Mouse (Mus musculus) heart, postnatal 14 days (tissue): ENCODE data around the gene Urah. TPM values are rescaled to one million over a fixed set of nuclear protein-coding genes. Genes with fewer than 3 reads are reported as not detected.
A peak's percentile ranks its signal among the peaks of the same experiment; 100 is the strongest.

Experiments used
- DNase-seq, 2 experiments: peaks; one replicate each; pipeline ENCODE4 v3.0.0; 2021 to 2022
- intact Hi-C: fragments of 180-260 bp; cut with DNase I; formaldehyde crosslinking; loops from one replicate; pipeline ENCODE4 v1.15.1; 2025
- total RNA-seq, 2 experiments: library from RNA; stranded (reverse); gene quantifications; 2 replicates each; pipeline ENCODE4 v1.2.3; 2021

The Urah gene
- total RNA-seq, 2 experiments from 2014 or later: not detected

DNA sequence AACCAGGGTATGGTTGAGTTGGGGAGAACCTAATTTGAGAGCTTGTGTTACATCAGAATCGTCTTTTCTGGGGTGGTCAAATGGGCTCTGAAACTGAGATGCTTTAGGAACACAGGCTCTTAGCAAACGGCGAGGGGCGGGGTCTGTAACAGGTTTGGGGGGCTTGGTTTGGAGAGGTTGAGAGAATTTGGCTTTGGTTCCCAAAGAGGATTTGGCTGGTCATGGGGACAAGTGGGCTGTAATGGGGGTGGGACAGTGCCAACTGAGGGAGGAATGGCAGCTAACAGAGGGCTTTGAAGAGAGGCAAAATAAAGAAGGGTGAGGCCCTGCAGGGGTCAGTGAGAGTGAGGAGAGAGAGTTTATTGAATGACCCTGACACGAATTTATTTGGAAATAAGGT, 4.7 kb downstream of the Urah start:
- intact Hi-C loops: no loop called here
- DNase-seq: no peak

DNA sequence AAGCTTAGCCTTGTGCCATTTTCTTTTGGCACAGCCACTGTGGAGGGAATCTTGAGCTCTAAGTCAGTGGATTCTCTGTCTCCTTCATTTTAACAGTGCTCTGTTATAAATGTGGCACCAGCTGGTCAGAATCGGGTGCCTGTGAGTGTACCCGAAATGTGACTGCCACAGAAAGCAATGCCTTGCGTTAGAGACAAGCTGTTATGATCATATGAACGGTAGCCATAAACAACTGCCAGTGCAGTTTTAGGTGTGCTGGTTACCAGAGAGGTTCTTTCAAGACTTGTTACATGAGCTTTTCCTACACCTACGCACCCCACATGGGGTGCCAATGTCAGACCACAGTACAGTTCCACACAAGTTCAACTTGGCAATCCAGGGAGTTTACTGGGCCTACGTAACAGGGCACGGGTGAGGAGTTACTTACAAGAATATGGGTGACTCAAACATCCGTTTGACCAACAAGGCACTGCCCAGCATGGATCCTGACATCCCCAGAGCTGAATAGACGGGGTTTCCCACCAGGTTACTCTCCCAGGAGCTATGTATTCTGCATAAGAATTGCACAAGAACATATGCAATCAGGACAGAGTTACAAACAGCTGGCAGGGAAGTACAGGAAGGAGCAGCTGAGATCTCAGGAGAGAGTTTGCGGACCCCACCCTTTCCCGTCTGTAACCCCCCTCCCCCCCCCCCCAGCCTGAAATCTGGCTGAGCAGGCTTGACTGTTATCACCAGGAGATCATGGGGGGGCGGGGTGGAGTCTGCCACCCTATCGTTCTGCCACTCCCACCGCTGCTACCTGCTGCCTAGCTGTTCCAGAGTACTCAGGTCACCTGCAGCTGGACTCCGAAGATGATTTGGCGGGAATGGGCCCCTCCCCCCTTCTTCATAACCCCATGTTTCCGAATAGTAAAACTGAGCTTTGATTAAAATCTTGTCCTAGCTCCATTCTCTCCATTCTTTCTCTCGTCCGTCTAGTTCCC, 6.2 kb downstream of the Urah start:
- intact Hi-C loops: loop anchor here (10.0 kb wide), 1 partner anchor 524 kb away; no protein-coding TSS in a partner anchor
- DNase-seq: no peak

DNA sequence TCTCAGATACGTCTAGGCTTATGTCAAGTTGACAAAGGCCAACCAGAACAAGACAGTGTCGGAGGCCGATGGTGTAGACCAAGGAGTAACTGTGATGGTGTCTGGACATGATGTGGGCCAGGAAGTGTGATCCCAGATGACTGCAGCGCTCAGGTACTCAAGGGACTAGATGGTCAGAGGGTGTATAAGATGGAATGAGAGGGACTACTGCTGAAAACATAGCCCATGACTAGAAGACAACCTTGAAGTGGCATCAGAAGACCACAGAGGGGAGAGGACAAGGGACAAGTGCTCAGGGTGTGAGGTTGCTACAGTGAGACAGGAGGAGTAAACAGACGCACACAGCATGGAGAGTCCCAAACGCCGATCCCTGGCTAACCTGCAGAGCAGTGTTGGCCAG, 9.0 kb downstream of the Urah start:
- intact Hi-C loops: loop anchor here (10.0 kb wide), 1 partner anchor 521 kb away; no protein-coding TSS in a partner anchor
- no peak for DNase-seq

DNA sequence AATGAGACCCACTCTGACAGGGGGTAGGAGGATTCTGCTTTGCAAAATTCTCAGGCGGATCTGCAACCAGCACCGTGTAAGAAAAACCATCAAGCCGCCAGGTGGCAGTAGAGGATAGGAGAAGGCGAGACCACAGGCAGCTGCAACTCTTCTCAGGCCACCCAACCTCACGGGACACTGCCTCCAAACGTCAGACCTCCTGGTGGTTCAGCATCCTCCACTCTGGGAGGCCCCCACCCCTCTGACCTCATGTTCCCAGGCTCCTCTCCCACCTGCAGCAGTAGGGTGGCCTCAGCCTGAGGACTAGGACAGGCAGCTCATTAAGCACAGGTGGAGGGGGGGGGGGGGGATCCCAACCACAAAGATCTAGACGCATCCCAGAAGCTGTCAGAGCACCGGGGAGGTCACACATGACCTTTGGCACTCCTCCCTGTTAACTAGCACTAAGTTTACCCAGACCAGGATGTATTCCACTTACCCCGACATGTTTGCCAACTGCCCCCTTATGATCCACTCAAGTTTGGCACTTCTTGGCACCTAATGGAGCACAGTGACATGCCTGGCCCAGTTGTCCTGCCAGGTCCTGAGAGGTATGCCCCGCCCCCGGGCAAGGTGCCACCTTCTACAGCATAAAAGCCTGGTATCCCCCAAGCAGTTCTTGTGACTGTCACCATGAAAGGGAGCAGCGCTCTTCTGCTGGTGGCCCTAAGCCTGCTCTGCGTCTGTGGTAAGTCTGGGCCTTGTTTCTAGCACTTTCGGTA, 10.3 kb downstream of the Urah start, which contains the start of gene Scgb1c1:
Gene Scgb1c1, plus strand, starts transcription at position 643 of the 761 bp plus-strand sequence.
- intact Hi-C loops: loop anchor here (1.0 to 10.0 kb wide), 5 partner anchors 37 to 520 kb away; partner anchors contain the start of genes Psmd13 and Sirt3
- DNase-seq: peak; percentile 91 to 97

DNA sequence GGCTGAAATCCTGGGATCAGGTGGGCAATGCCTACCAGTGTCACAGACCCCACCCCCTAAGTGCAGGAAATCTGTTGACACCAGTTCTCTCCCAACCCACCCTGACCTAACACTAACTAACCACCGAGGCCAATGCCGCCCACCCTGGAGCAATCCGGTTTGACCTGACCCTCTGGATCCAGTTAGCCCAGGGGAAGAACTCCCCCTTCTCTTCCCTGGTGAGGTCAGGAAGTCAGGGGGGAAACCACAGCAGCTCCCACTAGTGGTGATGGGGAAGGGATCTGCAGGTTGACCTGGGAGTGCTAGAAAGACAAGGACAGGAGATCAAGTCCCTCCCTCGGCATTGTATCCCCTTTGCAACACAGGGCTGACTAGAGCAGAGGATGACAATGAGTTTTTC, 10.9 kb downstream of the Urah start:
- no peak for DNase-seq
- intact Hi-C loops: loop anchor here (1.0 to 10.0 kb wide), 5 partner anchors 37 to 519 kb away; partner anchors contain the start of genes Psmd13 and Sirt3

DNA sequence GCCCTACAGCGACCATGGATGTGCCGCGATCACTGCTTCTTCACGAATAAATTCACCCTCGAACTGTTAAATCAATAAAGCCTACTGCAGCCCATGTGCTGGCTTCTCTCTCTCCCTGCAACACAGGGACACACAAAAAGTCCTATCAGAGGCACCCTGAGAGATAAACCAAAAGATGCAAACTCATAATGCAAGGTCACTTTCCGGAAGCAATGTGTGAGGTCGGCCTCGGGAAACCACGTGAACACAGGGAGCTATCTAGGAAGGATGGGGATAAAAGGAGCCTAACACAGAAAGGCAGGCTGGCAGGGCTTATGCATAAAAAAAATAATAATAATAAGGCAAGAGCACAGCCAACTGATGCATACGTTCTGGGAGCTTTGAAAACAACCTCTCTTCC, 11.9 kb downstream of the Urah start:
- intact Hi-C loops: loop anchor here (5.0 to 10.0 kb wide), 3 partner anchors 36 to 518 kb away; partner anchors contain the start of genes Psmd13 and Sirt3
- no peak for DNase-seq

DNA sequence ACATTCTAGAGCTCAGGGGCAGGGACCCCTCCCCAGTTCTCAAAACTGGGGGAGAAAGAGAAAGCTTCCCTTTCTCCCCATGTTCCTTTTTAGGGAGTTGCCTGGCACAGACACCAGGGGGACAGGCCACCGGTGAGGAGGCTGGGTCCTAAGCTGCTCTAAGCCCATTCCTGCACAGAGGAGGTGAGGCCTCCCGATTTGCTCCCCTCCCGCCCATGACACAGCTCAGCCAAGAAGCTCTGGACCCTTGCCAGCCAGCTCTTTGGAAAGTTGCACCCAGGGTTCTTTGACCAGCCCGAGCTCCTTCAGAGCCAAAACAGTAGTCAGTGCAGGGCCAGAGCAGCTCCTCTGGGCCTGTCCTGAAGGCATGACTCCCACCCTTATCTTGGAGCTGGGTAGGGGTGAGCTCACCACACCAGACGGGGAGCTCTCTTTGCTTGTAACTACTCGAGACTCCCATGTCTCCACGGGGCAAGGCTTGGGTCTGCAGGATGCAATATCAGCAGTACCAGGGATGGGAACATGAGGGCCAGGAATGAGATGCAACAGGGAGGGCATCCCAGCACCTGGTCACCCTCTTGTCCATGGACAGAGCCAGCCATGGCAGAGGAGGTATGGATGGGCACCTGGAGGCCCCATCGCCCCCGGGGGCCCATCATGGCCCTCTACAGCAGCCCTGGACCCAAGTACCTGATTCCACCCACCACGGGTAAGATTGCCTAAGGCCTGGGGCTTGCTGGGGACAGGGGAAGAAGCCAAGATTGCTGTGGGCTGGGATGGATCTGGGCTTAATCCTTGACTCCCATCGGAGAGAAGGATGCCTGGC, 13.2 kb downstream of the Urah start, which contains the start of gene Odf3:
Gene Odf3, plus strand, starts transcription at position 51 of the 826 bp plus-strand sequence.
- peak in 1 of 2 experiments; percentile 40 for DNase-seq
- intact Hi-C loops: loop anchor here (5.0 to 10.0 kb wide), 3 partner anchors 34 to 517 kb away; partner anchors contain the start of genes Psmd13 and Sirt3

DNA sequence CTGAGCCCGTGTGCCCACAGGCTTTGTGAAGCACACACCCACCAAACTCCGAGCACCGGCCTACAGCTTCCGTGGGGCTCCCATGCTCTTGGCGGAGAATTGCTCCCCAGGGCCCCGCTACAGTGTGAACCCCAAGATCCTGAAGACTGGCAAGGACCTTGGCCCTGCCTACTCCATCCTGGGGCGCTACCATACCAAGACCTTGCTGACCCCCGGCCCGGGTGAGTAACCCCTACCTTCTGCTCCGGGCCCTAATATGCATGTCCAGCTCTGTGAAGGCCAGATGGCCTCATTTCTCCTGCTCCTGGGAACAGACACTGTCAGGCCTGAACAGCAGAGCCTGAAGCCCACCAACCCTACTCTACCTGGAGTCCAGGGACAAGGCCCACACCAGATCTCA, 13.8 kb downstream of the Urah start:
- intact Hi-C loops: loop anchor here (5.0 to 10.0 kb wide), 3 partner anchors 34 to 516 kb away; partner anchors contain the start of genes Psmd13 and Sirt3
- DNase-seq: no peak

DNA sequence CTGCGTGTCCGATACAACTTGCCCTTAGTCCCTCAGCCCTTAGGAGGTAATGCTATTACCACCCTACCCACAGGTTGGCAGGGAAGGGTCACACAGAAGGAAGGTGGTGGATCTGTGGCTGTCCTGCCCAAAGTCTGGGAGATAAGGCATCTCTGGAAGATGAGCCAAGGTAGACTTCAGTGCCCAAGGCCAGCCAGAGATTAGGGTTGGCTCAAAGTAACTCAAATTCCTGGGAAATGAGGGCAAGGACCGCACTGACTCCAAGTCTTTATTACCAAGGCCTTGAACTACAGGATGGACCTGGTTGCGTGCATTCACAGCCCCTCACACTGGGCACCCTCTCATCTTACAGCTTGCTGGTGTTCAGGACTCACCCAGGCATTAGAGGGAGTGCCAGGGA, 17.1 kb downstream of the Urah start:
- DNase-seq: no peak
- intact Hi-C loops: no loop called here

DNA sequence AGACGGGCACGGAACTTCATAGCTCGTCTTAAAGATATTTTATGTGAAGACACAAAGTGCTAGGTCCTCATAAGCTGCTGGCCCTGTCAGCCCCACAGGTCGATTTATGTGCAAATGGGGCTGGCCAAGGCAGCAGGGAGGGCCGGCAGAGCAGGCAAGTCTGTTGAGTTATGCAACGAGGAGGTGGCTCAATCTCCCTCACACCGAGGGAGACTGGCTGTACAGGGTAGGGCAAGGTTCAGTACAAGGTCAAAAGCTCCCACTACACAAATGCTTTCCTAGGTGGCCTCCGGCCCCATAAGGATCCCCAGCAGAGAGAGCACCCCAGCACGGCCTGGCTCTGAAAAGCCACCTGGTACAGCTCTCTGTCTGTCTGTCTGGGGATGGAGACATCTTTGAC, 18.6 kb downstream of the Urah start:
- intact Hi-C loops: no loop called here
- no peak for DNase-seq

DNA sequence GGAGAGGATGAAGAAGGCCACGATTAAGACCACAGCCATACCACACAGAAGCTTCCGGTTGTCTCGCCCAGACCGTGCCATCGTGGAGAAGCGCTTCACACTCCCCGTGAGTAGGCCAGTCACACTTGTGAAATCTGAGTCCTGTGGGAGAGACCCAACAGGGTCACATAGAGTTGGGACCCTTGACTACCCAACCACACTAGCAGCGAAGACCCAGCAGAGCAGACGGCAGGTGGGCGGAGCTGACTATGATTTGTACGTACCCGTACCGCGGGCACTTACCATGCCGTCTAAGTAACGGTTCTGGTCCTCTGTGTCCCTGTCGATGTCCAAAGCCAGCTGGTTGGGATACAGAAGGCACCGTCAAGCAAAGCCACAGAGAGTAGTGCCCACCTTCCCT, 19.7 kb downstream of the Urah start:
- DNase-seq: no peak
- intact Hi-C loops: no loop called here

DNA sequence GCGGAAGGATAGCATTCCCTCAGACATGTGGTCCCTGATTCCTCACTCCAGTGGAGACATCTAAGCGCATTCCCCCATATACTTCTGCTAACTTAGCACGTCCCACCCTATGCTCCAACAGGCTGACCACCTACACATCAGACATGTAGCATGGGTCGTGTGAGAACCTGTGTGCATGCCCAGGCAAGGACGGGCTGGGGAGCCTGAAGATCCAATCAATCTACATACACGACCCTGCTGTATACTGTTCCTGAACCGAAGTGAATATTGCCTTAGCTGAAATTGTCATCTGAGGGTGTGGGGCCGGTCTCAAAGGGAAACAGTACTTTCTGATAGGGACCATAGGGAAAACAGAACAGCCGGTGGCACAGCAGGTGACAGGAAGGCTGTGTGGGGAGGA, 20.4 kb downstream of the Urah start:
- no peak for DNase-seq
- intact Hi-C loops: loop anchor here (5.0 kb wide), 1 partner anchor 317 kb away; the partner anchor contains the start of gene Rnh1

DNA sequence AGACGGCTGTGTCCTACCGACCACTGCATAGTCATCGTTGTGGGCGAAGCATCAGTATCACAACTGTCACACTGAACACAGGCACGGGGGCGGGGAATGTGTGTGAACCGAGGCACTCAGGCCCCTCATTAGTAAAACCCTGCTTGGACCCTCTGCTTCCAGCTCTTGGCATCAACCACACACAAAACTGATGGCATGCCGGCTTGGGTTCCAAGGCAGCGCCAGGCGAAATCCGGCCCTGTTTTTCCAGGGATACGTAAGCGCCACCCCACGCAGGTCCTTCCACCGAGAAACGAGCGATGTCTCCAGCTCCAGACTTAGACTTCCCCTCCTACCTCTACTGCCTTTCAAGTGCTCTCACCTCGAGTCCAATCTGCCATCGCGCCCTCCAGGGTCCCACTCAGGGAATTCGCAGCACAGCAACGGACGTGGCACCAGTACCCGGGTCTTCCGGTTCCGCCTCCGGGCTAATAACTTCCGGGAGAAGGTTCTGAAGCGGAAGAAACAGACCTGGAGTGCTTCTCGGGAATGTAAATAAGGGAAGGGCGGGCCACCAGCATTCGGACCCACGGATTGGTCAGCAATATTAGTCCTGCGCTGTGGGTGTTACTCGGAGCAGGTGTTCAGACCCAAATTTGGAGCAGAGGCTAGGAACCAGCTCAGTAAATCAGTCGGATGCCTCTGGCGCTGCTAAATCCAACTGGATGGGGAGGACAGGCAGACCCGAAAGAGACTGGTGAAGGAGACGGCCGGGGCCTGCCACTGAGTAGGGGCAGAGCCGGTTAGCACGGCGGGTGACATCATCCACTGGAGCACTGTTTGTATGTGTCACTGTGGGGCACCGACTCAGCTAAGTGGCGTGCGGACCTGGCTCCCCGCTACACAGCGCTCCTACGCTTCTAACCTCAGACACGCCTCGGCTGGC, 21.3 kb downstream of the Urah start, which contains the start of gene Gm45785:
Gene Gm45785, minus strand, starts transcription at position 472 of the 925 bp plus-strand sequence.
- intact Hi-C loops: loop anchor here (2.0 to 5.0 kb wide), 2 partner anchors 85 to 316 kb away; partner anchors contain the start of genes Pgghg and Rnh1
- peak; percentile 79 to 84 for DNase-seq

DNA sequence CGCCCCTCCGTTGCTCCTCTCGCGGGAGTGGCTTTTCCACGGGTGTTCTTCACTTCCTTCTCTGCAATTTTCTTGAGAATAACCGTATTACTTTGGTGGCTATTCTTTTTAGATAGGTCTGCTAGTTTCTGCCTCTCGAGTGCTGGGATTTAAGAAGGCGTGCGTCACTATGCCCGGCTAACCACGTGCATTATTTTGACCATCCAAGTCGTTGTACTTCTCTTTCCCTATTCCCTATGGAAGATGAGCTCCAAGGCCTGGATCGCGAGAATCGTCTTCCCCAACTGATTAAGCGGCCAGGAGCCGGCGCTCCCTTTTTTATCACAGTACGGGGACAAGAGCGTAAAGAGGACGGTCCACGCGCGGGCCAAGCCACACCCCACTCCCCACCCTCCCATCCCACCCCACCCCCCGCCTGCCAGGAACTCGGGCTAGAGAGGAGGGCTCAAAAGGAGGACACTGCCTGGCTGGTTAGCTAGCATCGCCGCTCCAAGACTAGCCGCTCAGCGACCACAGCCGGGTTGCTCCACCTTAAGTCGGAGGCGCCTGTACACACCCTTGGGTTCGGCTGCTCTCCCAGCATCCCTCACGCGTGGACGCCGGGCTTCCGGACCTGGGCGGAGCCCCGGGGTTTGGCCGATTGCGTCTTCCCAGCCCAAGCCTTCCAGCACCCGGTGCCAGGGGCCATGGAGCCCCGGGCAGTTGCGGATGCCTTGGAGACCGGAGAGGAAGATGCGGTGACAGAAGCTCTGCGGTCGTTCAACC, 22.1 kb downstream of the Urah start, which contains the start of gene Ric8a:
Gene Ric8a, plus strand, starts transcription at position 173 of the 765 bp plus-strand sequence.
- DNase-seq: peak; percentile 91 to 92
- intact Hi-C loops: loop anchor here (1.0 to 5.0 kb wide), 3 partner anchors 24 to 315 kb away; partner anchors contain the start of genes Pgghg, Psmd13 and Rnh1

DNA sequence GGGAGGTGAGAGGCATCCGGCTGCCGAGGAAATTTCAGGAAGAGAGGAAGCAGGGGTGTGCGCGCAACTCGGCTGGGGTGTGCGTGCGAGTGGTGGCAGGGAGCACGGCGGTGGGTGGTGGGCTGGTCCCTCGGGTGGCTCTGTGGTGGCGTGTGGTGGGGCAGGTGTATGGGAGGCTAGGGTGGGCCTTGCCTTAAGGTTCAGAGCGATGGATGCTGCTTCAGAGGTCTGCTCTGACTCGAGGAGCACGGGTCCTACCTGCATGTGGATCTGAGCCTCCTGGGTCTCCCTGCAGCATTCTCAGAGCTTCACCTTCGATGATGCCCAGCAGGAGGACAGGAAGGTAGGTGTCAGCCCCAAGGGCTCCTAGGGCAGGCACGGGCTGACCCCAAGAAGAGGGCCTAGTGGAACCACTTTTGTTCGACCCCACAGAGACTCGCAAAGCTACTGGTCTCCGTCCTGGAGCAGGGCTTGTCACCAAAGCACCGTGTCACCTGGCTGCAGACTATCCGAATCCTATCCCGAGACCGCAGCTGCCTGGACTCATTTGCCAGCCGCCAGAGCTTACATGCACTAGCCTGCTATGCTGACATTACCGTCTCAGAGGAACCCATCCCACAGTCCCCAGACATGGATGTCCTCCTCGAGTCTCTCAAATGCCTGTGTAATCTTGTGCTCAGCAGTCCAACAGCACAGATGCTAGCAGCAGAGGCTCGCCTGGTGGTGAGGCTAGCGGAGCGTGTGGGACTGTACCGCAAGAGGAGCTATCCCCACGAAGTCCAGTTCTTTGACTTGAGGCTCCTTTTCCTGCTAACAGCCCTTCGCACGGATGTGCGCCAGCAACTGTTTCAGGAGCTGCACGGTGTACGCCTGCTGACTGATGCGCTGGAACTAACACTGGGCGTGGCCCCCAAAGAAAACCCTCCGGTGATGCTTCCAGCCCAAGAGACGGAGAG, 23.0 kb downstream of the Urah start, which contains the start of gene Bet1l:
Gene Bet1l, minus strand, starts transcription at position 28 of the 956 bp plus-strand sequence.
- DNase-seq: no peak
- intact Hi-C loops: loop anchor here (1.0 to 5.0 kb wide), 3 partner anchors 23 to 314 kb away; partner anchors contain the start of genes Pgghg, Psmd13 and Rnh1

DNA sequence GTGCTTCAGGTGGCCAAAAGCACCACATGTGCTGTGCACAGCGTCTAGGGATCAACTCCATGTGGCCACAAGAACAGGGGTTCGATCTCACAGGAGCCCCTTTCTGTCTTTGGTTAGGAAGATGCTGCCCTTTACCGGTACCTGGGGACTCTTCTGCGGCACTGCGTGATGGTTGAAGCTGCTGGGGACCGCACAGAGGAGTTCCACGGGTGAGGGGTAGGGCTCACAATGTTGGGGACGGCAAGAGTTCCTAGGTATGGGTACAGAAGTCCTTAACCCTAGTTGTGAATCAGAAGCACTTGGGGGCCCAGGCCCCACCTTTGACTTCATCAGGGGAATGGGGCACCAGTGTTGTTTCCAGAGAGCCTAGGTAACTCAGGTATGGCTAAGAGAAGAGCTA, 23.9 kb downstream of the Urah start:
- intact Hi-C loops: loop anchor here (5.0 kb wide), 1 partner anchor 314 kb away; the partner anchor contains the start of gene Rnh1
- DNase-seq: no peak
